Mouse (Mus musculus) liver, postnatal 0 days (tissue): ENCODE results near the gene Pde4d. TPM values are rescaled to one million over a fixed set of nuclear protein-coding genes. Genes with fewer than 3 reads are reported as not detected.

Experiments used
- ATAC-seq: fragments of 200-750 bp; cut with Nextera tagmentation; 2 replicates; pipeline ENCODE4 v1.8.0; 2017; ENCODE audit warnings: mild to moderate bottlenecking, moderate library complexity
- DNase-seq: peaks from one replicate; pipeline ENCODE4 v3.0.0-alpha.2; 2016
- H3K27ac ChIP-seq: fragments of 300-500 bp; sonication (generic); 2 replicates; pipeline ENCODE4 v1.5.1; 2014; ENCODE audit warnings: antibody characterized with exemption, moderate library complexity, mild to moderate bottlenecking, low read depth
- H3K27me3 ChIP-seq: fragments of 300-500 bp; sonication (generic); 2 replicates; pipeline ENCODE4 v1.6.1; 2014; ENCODE audit warnings: low read length, control low read depth, mixed read lengths; ENCODE audit not compliant: insufficient read depth
- H3K36me3 ChIP-seq: fragments of 300-500 bp; sonication (generic); replicated peaks from 2 replicates; pipeline ENCODE4 v1.6.1; 2014; ENCODE audit warnings: mild to moderate bottlenecking, control low read depth, low read length, moderate library complexity, mixed read lengths; ENCODE audit not compliant: insufficient read depth
- H3K4me1 ChIP-seq: fragments of 300-500 bp; sonication (generic); 2 replicates; pipeline ENCODE4 v1.6.1; 2014; ENCODE audit warnings: antibody characterized with exemption, mild to moderate bottlenecking, control low read depth; ENCODE audit not compliant: insufficient read depth
- H3K4me2 ChIP-seq: fragments of 300-500 bp; sonication (generic); 2 replicates; pipeline ENCODE4 v1.6.1; 2014; ENCODE audit warnings: low read depth, mild to moderate bottlenecking, low read length, moderate library complexity, mixed read lengths
- H3K4me3 ChIP-seq: fragments of 300-500 bp; sonication (generic); 2 replicates; pipeline ENCODE4 v1.5.1; 2014; ENCODE audit warnings: low read depth, low read length
- H3K9ac ChIP-seq: fragments of 300-500 bp; sonication (generic); replicated peaks from 2 replicates; pipeline ENCODE4 v1.6.1; 2014; ENCODE audit warnings: mild to moderate bottlenecking, moderate library complexity
- H3K9me3 ChIP-seq: fragments of 300-500 bp; sonication (generic); 2 replicates; pipeline ENCODE4 v1.6.1; 2016; ENCODE audit warnings: mild to moderate bottlenecking, control low read depth, low read length, mixed read lengths
- CTCF ChIP-seq: sonication (generic); IDR thresholded peaks from 2 replicates; pipeline ENCODE4 v1.5.1; 2016; ENCODE audit warnings: antibody characterized with exemption, low read depth
- EP300 ChIP-seq: IDR thresholded peaks from 2 replicates; pipeline ENCODE4 v1.6.1; 2016; ENCODE audit warnings: antibody characterized with exemption, low read depth, mild to moderate bottlenecking
- WGBS: fragments of 180-500 bp; shearing (Covaris S2); extraction: QIAGEN DNeasy Blood & Tissue Kit; methylation state at CpG from one replicate; pipeline ENCODE4 v1.1.7; 2014; ENCODE audit not compliant: insufficient replicate concordance; 5-methylcytosine and 5-hydroxymethylcytosine counted together
- polyA plus RNA-seq: library from polyadenylated mRNA; unstranded; fragments of >200 nt; fragmentation: Nextera tagmentation; extraction: Ambion mirVana; gene quantifications from 2 replicates; pipeline ENCODE4 v1.2.1, GENCODE M21; 2015

Gene Pde4d
- polyA plus RNA-seq, 1 experiment from 2014 or later = 6.1 TPM

DNA sequence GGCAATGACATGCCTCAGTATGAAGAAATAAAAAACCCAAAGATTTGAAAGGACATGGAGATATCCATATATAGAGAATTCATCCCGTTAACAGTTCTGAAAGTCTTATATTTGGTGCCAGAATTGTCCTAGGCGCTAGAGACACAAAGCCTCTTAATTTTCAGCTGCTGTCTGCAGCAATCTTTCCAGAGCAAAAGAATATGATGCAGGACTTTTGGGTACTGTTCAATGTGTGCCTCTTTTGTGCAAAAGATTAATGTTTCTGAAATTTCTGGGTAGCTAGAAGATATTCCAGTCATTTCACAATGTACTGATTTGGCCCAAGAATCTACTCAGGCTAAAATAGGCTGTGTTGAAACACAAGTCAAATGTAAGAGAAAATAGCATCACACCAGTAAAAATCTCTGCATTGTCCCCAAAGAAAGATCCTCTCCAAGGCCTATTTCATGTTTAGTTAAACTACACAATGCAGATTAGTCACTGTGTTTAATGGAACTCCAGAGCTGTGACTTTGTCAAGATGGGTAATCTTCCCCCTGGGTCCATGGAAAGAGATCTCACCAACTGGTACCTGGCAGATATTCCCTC lies 1270.5 kb downstream of the Pde4d start:
- Histone ChIP-seq H3K4me1 (peaks cover 10% of the 10 kb centered on the region), H3K4me3 (no peak overlapping the region), H3K9ac (no peak overlapping the region), H3K36me3 (no peaks in the 10 kb centered on the region), H3K9me3 (no peaks in the 10 kb centered on the region), H3K4me2 (no peak overlapping the region), H3K27ac (no peak overlapping the region), H3K27me3 (no peaks in the 10 kb centered on the region)
- ATAC-seq = no peak
- TF ChIP-seq CTCF (no peak), EP300 (no peak)
- no peak for DNase-seq
- WGBS = 93% methylated on average over 2 of the region's 2 CpGs

- H3K4me1 ChIP-seq = peaks cover 10% of the 10 kb centered on the region
- H3K4me3 ChIP-seq = no peak overlapping the region
- no peaks in the 10 kb centered on the region for H3K36me3 ChIP-seq
- no peak overlapping the region for H3K27ac ChIP-seq
- TF ChIP-seq EP300 = no peak
- TF ChIP-seq CTCF = no peak
- 77% methylated on average over 6 of the region's 6 CpGs for WGBS
- H3K27me3 ChIP-seq = no peaks in the 10 kb centered on the region
- DNase-seq (no peak), ATAC-seq (no peak)
- H3K9me3 ChIP-seq = no peaks in the 10 kb centered on the region
- no peak overlapping the region for H3K9ac ChIP-seq
- no peak overlapping the region for H3K4me2 ChIP-seq
Measured at GRCm38 (mm10) chr13:109722237-109723119, 1272.7 kb downstream of the Pde4d start.

DNA sequence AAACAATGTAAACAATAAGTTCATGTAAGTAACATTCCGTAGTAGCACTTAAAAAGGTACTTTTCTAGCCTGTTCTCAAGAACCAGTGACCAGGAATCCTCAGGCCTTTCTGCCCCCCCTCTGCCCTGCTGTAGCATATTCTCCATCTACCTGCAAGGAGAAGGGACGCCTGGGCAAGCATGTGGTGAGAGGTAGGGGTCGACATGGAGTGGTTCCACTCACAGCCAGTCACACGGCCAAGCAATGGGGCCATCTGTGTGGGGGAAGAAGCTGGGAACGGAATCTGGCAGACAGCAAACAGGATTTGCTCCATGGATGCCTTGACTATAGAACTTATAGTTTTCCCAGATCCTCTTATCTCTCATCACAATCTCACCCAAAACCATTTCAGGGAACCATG lies 1277.6 kb downstream of the Pde4d start:
- H3K4me1 ChIP-seq = peaks cover 6% of the 10 kb centered on the region
- TF ChIP-seq CTCF = no peak
- no peak for TF ChIP-seq EP300
- H3K9me3 ChIP-seq = no peaks in the 10 kb centered on the region
- no peaks in the 10 kb centered on the region for H3K36me3 ChIP-seq
- H3K27ac ChIP-seq = no peak overlapping the region
- ATAC-seq (no peak), DNase-seq (no peak)
- no peak overlapping the region for H3K4me2 ChIP-seq
- H3K9ac ChIP-seq = no peak overlapping the region
- H3K4me3 ChIP-seq = no peak overlapping the region
- WGBS = 76% methylated on average over 5 of the region's 5 CpGs
- H3K27me3 ChIP-seq = no peaks in the 10 kb centered on the region

GRCm38 (mm10) chr13:109729612-109730011 lies 1279.9 kb downstream of the Pde4d start:
- no peak overlapping the region for H3K9ac ChIP-seq
- H3K9me3 ChIP-seq = no peaks in the 10 kb centered on the region
- no peaks in the 10 kb centered on the region for H3K27me3 ChIP-seq
- 90% methylated on average over 4 of the region's 4 CpGs for WGBS
- TF ChIP-seq CTCF (no peak), EP300 (no peak)
- no peaks in the 10 kb centered on the region for H3K4me1 ChIP-seq
- no peak overlapping the region for H3K4me2 ChIP-seq
- no peak for DNase-seq
- no peak for ATAC-seq
- H3K36me3 ChIP-seq = no peaks in the 10 kb centered on the region
- no peak overlapping the region for H3K4me3 ChIP-seq
- no peak overlapping the region for H3K27ac ChIP-seq

DNA sequence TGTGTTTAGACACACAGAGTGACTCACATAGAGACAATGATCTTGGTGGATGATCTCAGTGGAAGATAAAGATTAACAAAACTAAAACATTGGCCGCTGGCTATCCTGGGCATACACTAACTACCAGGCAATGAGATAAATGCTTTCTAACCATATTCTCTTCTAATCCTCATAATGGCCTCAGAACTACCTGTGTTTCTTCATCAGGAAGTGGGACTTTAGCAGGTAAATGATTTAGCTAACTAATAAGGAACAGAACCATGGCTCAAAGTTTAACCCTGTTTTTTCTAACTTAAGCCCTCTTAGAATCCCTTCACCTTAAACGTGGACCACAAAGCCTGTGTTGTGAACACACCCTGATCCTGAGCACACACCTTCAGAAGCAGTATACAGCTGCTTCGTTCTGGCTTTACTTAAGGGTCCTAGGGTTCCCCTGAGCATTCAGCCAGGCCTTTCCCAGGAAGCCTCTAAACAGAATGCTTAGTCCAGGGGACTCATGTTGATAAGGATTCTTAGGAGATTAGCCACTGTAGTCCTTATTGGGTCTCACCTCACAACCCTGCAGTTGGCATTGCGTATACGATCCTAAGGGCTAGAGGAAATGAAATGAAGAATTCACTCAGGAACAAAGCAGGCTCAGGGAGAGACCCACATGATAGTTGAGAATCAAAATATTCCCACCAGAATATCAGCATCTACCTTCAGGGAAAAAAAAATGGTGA lies 1283.1 kb downstream of the Pde4d start:
- Histone ChIP-seq H3K36me3 (no peaks in the 10 kb centered on the region), H3K27ac (no peak overlapping the region), H3K4me3 (no peak overlapping the region), H3K9me3 (no peaks in the 10 kb centered on the region), H3K9ac (no peak overlapping the region), H3K4me2 (no peak overlapping the region), H3K27me3 (no peaks in the 10 kb centered on the region), H3K4me1 (no peaks in the 10 kb centered on the region)
- DNase-seq = no peak
- WGBS = 80% methylated on average over 5 of the region's 5 CpGs
- no peak for ATAC-seq
- TF ChIP-seq EP300 (no peak), CTCF (no peak)
